Mouse (Mus musculus) midbrain, embryonic 16.5 days (tissue): ENCODE measurements around the gene Emc10. TPM values are rescaled to one million over a fixed set of nuclear protein-coding genes. Genes with fewer than 3 reads are reported as not detected.

Experiments used
- microRNA-seq: library from miRNA; unstranded; fragments of <30 nt; microRNA quantifications from one replicate; pipeline ENCODE4, GENCODE M21; 2017
- polyA plus RNA-seq: library from polyadenylated mRNA; unstranded; fragments of >200 nt; fragmentation: Nextera tagmentation; extraction: Ambion mirVana; gene quantifications from 2 replicates; pipeline ENCODE4 v1.2.1, GENCODE M21; 2015

The Emc10 gene
- polyA plus RNA-seq, 1 experiment from 2014 or later: 137 TPM

Small RNAs within 50 kb of the gene (microRNA-seq; reads per million reads assigned to microRNA genes)
- gene Mir7052 (not detected), gene Mir7053 (not detected)

Other genes with a start within 250 kb of the Emc10 start
- gene 1700028J19Rik, start 249.8 kb downstream of the Emc10 start, polyA plus RNA-seq: 1.1 and 1.5 TPM in 2 replicates
- 225 and 237 TPM in 2 replicates for gene 2410002F23Rik, start 249.8 kb downstream of the Emc10 start, polyA plus RNA-seq
- 0.14 TPM in 1 of 2 replicates, not detected in the other for gene Acp4, start 239.2 kb downstream of the Emc10 start, polyA plus RNA-seq
- gene Gm15517, start 235.1 kb downstream of the Emc10 start, polyA plus RNA-seq: not detected in 2 replicates
- 4.0 and 4.2 TPM in 2 replicates for gene Clec11a, start 189.6 kb downstream of the Emc10 start, polyA plus RNA-seq
- gene Shank1, start 186.3 kb downstream of the Emc10 start, polyA plus RNA-seq: 35.6 and 36.8 TPM in 2 replicates
- gene Syt3, start 112.4 kb downstream of the Emc10 start, polyA plus RNA-seq: 57.4 and 73.2 TPM in 2 replicates
- 2.0 and 3.6 TPM in 2 replicates for gene 1700008O03Rik, start 110.7 kb downstream of the Emc10 start, polyA plus RNA-seq
- gene Lrrc4b, start 67.5 kb downstream of the Emc10 start, polyA plus RNA-seq: 14.3 and 15.9 TPM in 2 replicates
- 3.9 and 4.2 TPM in 2 replicates for gene Aspdh, start 31.1 kb downstream of the Emc10 start, polyA plus RNA-seq
- gene Josd2, start 28.5 kb downstream of the Emc10 start, polyA plus RNA-seq: 39.5 and 39.6 TPM in 2 replicates
- 24.2 and 29.8 TPM in 2 replicates for gene Fam71e1, start 52 bp upstream of the Emc10 start, polyA plus RNA-seq
- 0.16 and 0.17 TPM in 2 replicates for gene Mybpc2, start 28.1 kb upstream of the Emc10 start, polyA plus RNA-seq
- gene Spib, start 35.5 kb upstream of the Emc10 start, polyA plus RNA-seq: not detected in 2 replicates
- gene Pold1, start 52.3 kb upstream of the Emc10 start, polyA plus RNA-seq: 19.4 and 20.1 TPM in 2 replicates
- gene Nr1h2, start 57.4 kb upstream of the Emc10 start, polyA plus RNA-seq: 54.1 and 58.1 TPM in 2 replicates
- 0.77 and 1.9 TPM in 2 replicates for gene Napsa, start 75.9 kb upstream of the Emc10 start, polyA plus RNA-seq
- gene Kcnc3, start 94.1 kb upstream of the Emc10 start, polyA plus RNA-seq: 5.5 and 6.4 TPM in 2 replicates
- gene Myh14, start 174.3 kb upstream of the Emc10 start, polyA plus RNA-seq: 2.9 and 3.3 TPM in 2 replicates
- gene Izumo2, start 212.2 kb upstream of the Emc10 start, polyA plus RNA-seq: not detected in 2 replicates